Mouse (Mus musculus): ENCODE measurements around the gene Kcnj11. TPM values are rescaled to one million over a fixed set of nuclear protein-coding genes. Genes with fewer than 3 reads are reported as not detected.

Kcnj11 gene
- polyA plus RNA-seq (2015; fragmentation: Nextera tagmentation; extraction: Ambion mirVana), result 0.06 TPM in 1 of 2 replicates, not detected in the other

- under 1% methylated on average over 30 of the region's 34 CpGs for WGBS (ENCODE audit: insufficient replicate concordance)
- H3K9ac ChIP-seq (ENCODE audit: low read depth, low read length), result no peak within 1 kb of the TSS
- peak within 1 kb of the TSS; percentile 56 for H3K4me2 ChIP-seq (ENCODE audit: low read depth, low read length)
- H3K9me3 ChIP-seq (replicated peaks; ENCODE audit: control insufficient read depth, low read length), result no peaks in the 10 kb centered on the region
- H3K4me1 ChIP-seq (ENCODE audit: control insufficient read depth, low read depth, low read length), result no peaks in the 10 kb centered on the region; the same call in 1 of the 2 replicates
- H3K4me3 ChIP-seq (ENCODE audit: low read depth, low read length), result peak within 1 kb of the TSS; percentile 45
- H3K27me3 ChIP-seq (ENCODE audit: control insufficient read depth, insufficient read depth, low read depth, low read length), result peaks cover 6% of the 10 kb centered on the region
- H3K36me3 ChIP-seq (ENCODE audit: control insufficient read depth, insufficient read depth), result no peaks in the 10 kb centered on the region
- ATAC-seq (ENCODE audit: low read depth), result peak; percentile 54
- no peak within 1 kb of the TSS for H3K27ac ChIP-seq (ENCODE audit: low read length)
Measured at GRCm38 (mm10) chr7:46100563-46100962, at the start of gene Kcnj11. TSS of gene Kcnj11 (minus strand) at chr7:46100764.

- Histone ChIP-seq H3K27me3 (ENCODE audit: control insufficient read depth, insufficient read depth, low read depth, low read length) (no peaks in the 10 kb centered on the region), H3K36me3 (ENCODE audit: control insufficient read depth, insufficient read depth) (no peaks in the 10 kb centered on the region), H3K4me1 (ENCODE audit: control insufficient read depth, low read depth, low read length) (no peaks in the 10 kb centered on the region), H3K4me2 (ENCODE audit: low read depth, low read length) (no peak overlapping the region), H3K9ac (ENCODE audit: low read depth, low read length) (no peak overlapping the region), H3K4me3 (ENCODE audit: low read depth, low read length) (no peak overlapping the region), H3K9me3 (replicated peaks; ENCODE audit: control insufficient read depth, low read length) (no peaks in the 10 kb centered on the region), H3K27ac (ENCODE audit: low read length) (no peak overlapping the region)
- WGBS (ENCODE audit: insufficient replicate concordance), result 43% methylated on average over 7 of the region's 7 CpGs
- no peak for ATAC-seq (ENCODE audit: low read depth)
Measured at GRCm38 (mm10) chr7:46147417-46147816, 46.9 kb upstream of the Kcnj11 start.

- no peak for ATAC-seq (ENCODE audit: low read depth)
- no peak overlapping the region for H3K27ac ChIP-seq (ENCODE audit: low read length)
- H3K4me3 ChIP-seq (ENCODE audit: low read depth, low read length), result no peak overlapping the region
- H3K27me3 ChIP-seq (ENCODE audit: control insufficient read depth, insufficient read depth, low read depth, low read length), result no peaks in the 10 kb centered on the region
- WGBS (ENCODE audit: insufficient replicate concordance), result 67% methylated on average over 7 of the region's 7 CpGs
- H3K36me3 ChIP-seq (ENCODE audit: control insufficient read depth, insufficient read depth), result no peaks in the 10 kb centered on the region
- no peaks in the 10 kb centered on the region for H3K9me3 ChIP-seq (replicated peaks; ENCODE audit: control insufficient read depth, low read length)
- H3K4me1 ChIP-seq (ENCODE audit: control insufficient read depth, low read depth, low read length), result no peaks in the 10 kb centered on the region
- no peak overlapping the region for H3K9ac ChIP-seq (ENCODE audit: low read depth, low read length)
- H3K4me2 ChIP-seq (ENCODE audit: low read depth, low read length), result no peak overlapping the region
Measured at GRCm38 (mm10) chr7:46146675-46147308, 46.2 kb upstream of the Kcnj11 start.

GRCm38 (mm10) chr7:46144061-46144460 lies 43.5 kb upstream of the Kcnj11 start:
- Histone ChIP-seq H3K36me3 (ENCODE audit: control insufficient read depth, insufficient read depth) (no peaks in the 10 kb centered on the region), H3K4me2 (ENCODE audit: low read depth, low read length) (no peak overlapping the region), H3K4me1 (ENCODE audit: control insufficient read depth, low read depth, low read length) (no peaks in the 10 kb centered on the region), H3K4me3 (ENCODE audit: low read depth, low read length) (no peak overlapping the region), H3K27ac (ENCODE audit: low read length) (no peak overlapping the region), H3K9me3 (replicated peaks; ENCODE audit: control insufficient read depth, low read length) (no peaks in the 10 kb centered on the region), H3K9ac (ENCODE audit: low read depth, low read length) (no peak overlapping the region), H3K27me3 (ENCODE audit: control insufficient read depth, insufficient read depth, low read depth, low read length) (no peaks in the 10 kb centered on the region)
- no peak for ATAC-seq (ENCODE audit: low read depth)
- 68% methylated on average over 8 of the region's 8 CpGs for WGBS (ENCODE audit: insufficient replicate concordance)

GRCm38 (mm10) chr7:46138329-46138930 lies 37.9 kb upstream of the Kcnj11 start:
- Histone ChIP-seq H3K9me3 (replicated peaks; ENCODE audit: control insufficient read depth, low read length) (no peaks in the 10 kb centered on the region), H3K4me1 (ENCODE audit: control insufficient read depth, low read depth, low read length) (no peaks in the 10 kb centered on the region), H3K27me3 (ENCODE audit: control insufficient read depth, insufficient read depth, low read depth, low read length) (no peaks in the 10 kb centered on the region; the same call in 1 of the 2 replicates), H3K4me3 (ENCODE audit: low read depth, low read length) (no peak overlapping the region), H3K27ac (ENCODE audit: low read length) (no peak overlapping the region), H3K9ac (ENCODE audit: low read depth, low read length) (no peak overlapping the region), H3K4me2 (ENCODE audit: low read depth, low read length) (no peak overlapping the region), H3K36me3 (ENCODE audit: control insufficient read depth, insufficient read depth) (no peaks in the 10 kb centered on the region)
- ATAC-seq (ENCODE audit: low read depth), result no peak
- WGBS (ENCODE audit: insufficient replicate concordance), result 44% methylated on average over 7 of the region's 7 CpGs

- 17% methylated on average over 7 of the region's 7 CpGs for WGBS (ENCODE audit: insufficient replicate concordance)
- no peak for ATAC-seq (ENCODE audit: low read depth)
- H3K36me3 ChIP-seq (ENCODE audit: control insufficient read depth, insufficient read depth), result no peaks in the 10 kb centered on the region
Measured at GRCm38 (mm10) chr7:46133858-46134257, 33.3 kb upstream of the Kcnj11 start.

GRCm38 (mm10) chr7:46132229-46132628 lies 31.7 kb upstream of the Kcnj11 start:
- no peaks in the 10 kb centered on the region; the same call in 1 of the 2 replicates for H3K27me3 ChIP-seq (ENCODE audit: control insufficient read depth, insufficient read depth, low read depth, low read length)
- no peaks in the 10 kb centered on the region for H3K36me3 ChIP-seq (ENCODE audit: control insufficient read depth, insufficient read depth)
- H3K4me1 ChIP-seq (ENCODE audit: control insufficient read depth, low read depth, low read length), result no peaks in the 10 kb centered on the region
- no peaks in the 10 kb centered on the region for H3K9me3 ChIP-seq (replicated peaks; ENCODE audit: control insufficient read depth, low read length)
- no peak for ATAC-seq (ENCODE audit: low read depth)
- no peak overlapping the region for H3K4me2 ChIP-seq (ENCODE audit: low read depth, low read length)
- no peak overlapping the region for H3K27ac ChIP-seq (ENCODE audit: low read length)
- H3K9ac ChIP-seq (ENCODE audit: low read depth, low read length), result no peak overlapping the region
- WGBS (ENCODE audit: insufficient replicate concordance), result 70% methylated on average over 12 of the region's 12 CpGs
- H3K4me3 ChIP-seq (ENCODE audit: low read depth, low read length), result no peak overlapping the region

More at GRCm38 (mm10) chr7:46133858-46134257, 33.3 kb upstream of the Kcnj11 start:
- H3K4me1 ChIP-seq (ENCODE audit: control insufficient read depth, low read depth, low read length), result no peaks in the 10 kb centered on the region
- H3K27ac ChIP-seq (ENCODE audit: low read length), result no peak overlapping the region
- no peak overlapping the region for H3K4me3 ChIP-seq (ENCODE audit: low read depth, low read length)
- H3K9me3 ChIP-seq (replicated peaks; ENCODE audit: control insufficient read depth, low read length), result no peaks in the 10 kb centered on the region
- no peak overlapping the region for H3K9ac ChIP-seq (ENCODE audit: low read depth, low read length)
- no peak overlapping the region for H3K4me2 ChIP-seq (ENCODE audit: low read depth, low read length)
- no peaks in the 10 kb centered on the region; the same call in 1 of the 2 replicates for H3K27me3 ChIP-seq (ENCODE audit: control insufficient read depth, insufficient read depth, low read depth, low read length)

GRCm38 (mm10) chr7:46131806-46132205 lies 31.2 kb upstream of the Kcnj11 start:
- no peaks in the 10 kb centered on the region for H3K4me1 ChIP-seq (ENCODE audit: control insufficient read depth, low read depth, low read length)
- H3K9me3 ChIP-seq (replicated peaks; ENCODE audit: control insufficient read depth, low read length), result no peaks in the 10 kb centered on the region
- no peak for ATAC-seq (ENCODE audit: low read depth)
- H3K36me3 ChIP-seq (ENCODE audit: control insufficient read depth, insufficient read depth), result no peaks in the 10 kb centered on the region
- no peak overlapping the region for H3K4me3 ChIP-seq (ENCODE audit: low read depth, low read length)
- no peak overlapping the region for H3K27ac ChIP-seq (ENCODE audit: low read length)
- H3K9ac ChIP-seq (ENCODE audit: low read depth, low read length), result no peak overlapping the region
- no peak overlapping the region for H3K4me2 ChIP-seq (ENCODE audit: low read depth, low read length)
- no peaks in the 10 kb centered on the region; the same call in 1 of the 2 replicates for H3K27me3 ChIP-seq (ENCODE audit: control insufficient read depth, insufficient read depth, low read depth, low read length)
- WGBS (ENCODE audit: insufficient replicate concordance), result 61% methylated on average over 8 of the region's 8 CpGs

GRCm38 (mm10) chr7:46131266-46131665 lies 30.7 kb upstream of the Kcnj11 start:
- Histone ChIP-seq H3K4me3 (ENCODE audit: low read depth, low read length) (no peak overlapping the region), H3K27me3 (ENCODE audit: control insufficient read depth, insufficient read depth, low read depth, low read length) (no peaks in the 10 kb centered on the region; the same call in 1 of the 2 replicates), H3K4me1 (ENCODE audit: control insufficient read depth, low read depth, low read length) (no peaks in the 10 kb centered on the region), H3K9ac (ENCODE audit: low read depth, low read length) (no peak overlapping the region), H3K27ac (ENCODE audit: low read length) (no peak overlapping the region), H3K9me3 (replicated peaks; ENCODE audit: control insufficient read depth, low read length) (no peaks in the 10 kb centered on the region), H3K4me2 (ENCODE audit: low read depth, low read length) (no peak overlapping the region), H3K36me3 (ENCODE audit: control insufficient read depth, insufficient read depth) (no peaks in the 10 kb centered on the region)
- WGBS (ENCODE audit: insufficient replicate concordance), result 35% methylated on average over 3 of the region's 3 CpGs
- no peak for ATAC-seq (ENCODE audit: low read depth)

Data from liver, embryonic 16.5 days (tissue).